Mouse (Mus musculus) effector memory CD4-positive, alpha-beta T cell, adult 5 months (primary cell): ENCODE data around the gene Olfr149. TPM values are rescaled to one million over a fixed set of nuclear protein-coding genes. Genes with fewer than 3 reads are reported as not detected.

Source experiments
- polyA plus RNA-seq: library from polyadenylated mRNA; unstranded; fragments of 100-300 nt; shearing (Covaris generic); gene quantifications from one replicate; pipeline ENCODE4 v1.2.1, GENCODE M21; 2017

Olfr149 gene
- polyA plus RNA-seq: not detected

GRCm38 (mm10) chr9:39707017-39707416, at the start of gene Olfr149:
TSS of gene Olfr149 (minus strand) at chr9:39707117.

GRCm38 (mm10) chr9:39745949-39746348, 39.0 kb upstream of the Olfr149 start, which contains the start of gene Olfr967:
TSS of gene Olfr967 (plus strand) at chr9:39746249.

GRCm38 (mm10) chr9:39730678-39731077, 23.8 kb upstream of the Olfr149 start, which contains the start of gene Olfr150:
TSS of gene Olfr150 (plus strand) at chr9:39730978.

GRCm38 (mm10) chr9:39711053-39711452, 4.1 kb upstream of the Olfr149 start, which contains the start of gene Olfr965:
TSS of gene Olfr965 (plus strand) at chr9:39711353.

GRCm38 (mm10) chr9:39666905-39667304, 40.0 kb downstream of the Olfr149 start, which contains the start of gene Olfr963:
TSS of gene Olfr963 (plus strand) at chr9:39667205.

Other genes with a start within 250 kb of the Olfr149 start
- gene Olfr955, start 235.2 kb downstream of the Olfr149 start, polyA plus RNA-seq: not detected
- not detected for gene Olfr44, start 213.1 kb downstream of the Olfr149 start, polyA plus RNA-seq
- not detected for gene Olfr957, start 191.3 kb downstream of the Olfr149 start, polyA plus RNA-seq
- gene Olfr958, start 153.1 kb downstream of the Olfr149 start, polyA plus RNA-seq: 0.40 TPM
- not detected for gene Olfr959, start 131.5 kb downstream of the Olfr149 start, polyA plus RNA-seq
- gene AW551984, start 102.7 kb downstream of the Olfr149 start, polyA plus RNA-seq: not detected
- not detected for gene Olfr148, start 96.5 kb downstream of the Olfr149 start, polyA plus RNA-seq
- not detected for gene Olfr960, start 85.7 kb downstream of the Olfr149 start, polyA plus RNA-seq
- not detected for gene Olfr961, start 62.0 kb downstream of the Olfr149 start, polyA plus RNA-seq
- not detected for gene Olfr963, start 39.9 kb downstream of the Olfr149 start, polyA plus RNA-seq
- gene Olfr965, start 4.2 kb upstream of the Olfr149 start, polyA plus RNA-seq: not detected
- not detected for gene Olfr150, start 23.9 kb upstream of the Olfr149 start, polyA plus RNA-seq
- gene Olfr967, start 39.1 kb upstream of the Olfr149 start, polyA plus RNA-seq: not detected
- gene Olfr968, start 76.1 kb upstream of the Olfr149 start, polyA plus RNA-seq: not detected
- not detected for gene Olfr969, start 83.8 kb upstream of the Olfr149 start, polyA plus RNA-seq
- not detected for gene Olfr970, start 101.7 kb upstream of the Olfr149 start, polyA plus RNA-seq
- gene Olfr971, start 129.8 kb upstream of the Olfr149 start, polyA plus RNA-seq: not detected
- gene Olfr972, start 159.3 kb upstream of the Olfr149 start, polyA plus RNA-seq: not detected
- gene Olfr229, start 200.2 kb upstream of the Olfr149 start, polyA plus RNA-seq: not detected
- 0.14 TPM for gene Olfr974, start 230.4 kb upstream of the Olfr149 start, polyA plus RNA-seq
- gene Olfr975, start 244.9 kb upstream of the Olfr149 start, polyA plus RNA-seq: not detected